ENCODE assay signal across 20 mouse cellular contexts in the genomic region with DNA sequence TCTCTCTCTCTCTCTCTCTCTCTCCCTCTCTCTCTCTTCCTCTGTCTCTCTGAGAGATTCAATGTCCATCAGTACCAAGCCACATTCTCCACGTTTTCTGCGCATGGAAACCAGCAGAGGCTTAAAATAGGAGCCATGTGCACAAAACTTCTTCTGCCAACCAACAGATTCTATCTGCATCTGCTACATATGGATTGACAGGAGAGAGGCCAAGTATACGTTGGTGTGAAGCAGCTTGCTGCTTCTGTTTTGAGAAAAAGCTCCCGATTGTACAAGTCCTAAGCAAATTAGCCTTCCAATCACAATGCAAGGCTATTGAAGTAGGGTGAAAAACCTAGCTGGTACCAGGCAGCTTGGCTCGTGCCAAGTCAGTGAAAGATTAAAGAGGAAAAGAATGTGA.
DNase-seq lines count a peak whose midpoint lies in the region; ATAC-seq and TF ChIP-seq lines count a peak whose summit lies in the region.
"Had no signal": no experiment of that assay in that cellular context is flagged by ENCODE, and none has a peak within 500 bp of the region (broad histone marks: within the 10 kb centered on the region; RNA-seq: fewer than 3 reads in every experiment).

No protein-coding gene starts in this region.

- no peak overlapping the region for H3K27ac ChIP-seq in left cerebral cortex, adult 2 months
- H3K27ac ChIP-seq in embryonic facial prominence, embryonic 10.5 days (replicated peaks) = no peak overlapping the region
- H3K27ac ChIP-seq in intestine, embryonic 16.5 days (ENCODE audit: low read length) = no peak overlapping the region
- H3K27ac ChIP-seq: embryonic facial prominence, embryonic 13.5 days; hindbrain, embryonic 10.5 days; limb, embryonic 13.5 days; liver, embryonic 15.5 days; midbrain, embryonic 10.5 days; neural tube, embryonic 15.5 days had no signal

- no peak for TF ChIP-seq CTCF in left cerebral cortex, adult 2 months (IDR thresholded peaks at IDR 0.05)

- H3K27me3 ChIP-seq in embryonic facial prominence, embryonic 10.5 days (replicated peaks; ENCODE audit: low read depth, poor library complexity, severe bottlenecking) = no peaks in the 10 kb centered on the region
- no peaks in the 10 kb centered on the region for H3K27me3 ChIP-seq in intestine, embryonic 16.5 days (replicated peaks; ENCODE audit: control insufficient read depth, insufficient read depth, low read length)
- H3K27me3 ChIP-seq: embryonic facial prominence, embryonic 13.5 days; heart, embryonic 12.5 days; limb, embryonic 13.5 days; liver, embryonic 15.5 days; neural tube, embryonic 15.5 days had no signal

- 79% methylated on average over 5 of the region's 5 CpGs for WGBS in embryonic facial prominence, embryonic 10.5 days
- WGBS in intestine, embryonic 16.5 days = 84% methylated on average over 5 of the region's 5 CpGs

- peak; percentile 9 for DNase-seq in layer of hippocampus, adult 11-12 months (ENCODE audit: low spot score)
- no peak for DNase-seq in layer of hippocampus, postnatal 25 days (ENCODE audit: extremely low spot score in 1 of 2, low spot score in 1 of 2)
- DNase-seq in frontal cortex, postnatal 36 days (ENCODE audit: low spot score in 2 of 2) = peak; percentile 3 to 61
- peak; percentile 7 to 11 for DNase-seq in left cerebral cortex, adult 2 months (ENCODE audit: extremely low spot score in 1 of 2, low spot score in 2 of 2)
- DNase-seq in right cerebral cortex, postnatal 4 days = peak; percentile 7
- DNase-seq in embryonic facial prominence, embryonic 10.5 days (ENCODE audit: low spot score) = no peak
- DNase-seq in spleen, postnatal 14 days (ENCODE audit: low spot score in 2 of 2) = no peak
- DNase-seq: B cell, adult 2 months; cerebellum, adult 11 months; kidney, postnatal 10 days; lung, postnatal 36 days; retina, postnatal 1 day had no signal

- no peak overlapping the region for H3K9ac ChIP-seq in intestine, embryonic 16.5 days (ENCODE audit: low read depth, low read length)
- H3K9ac ChIP-seq: embryonic facial prominence, embryonic 13.5 days; heart, embryonic 12.5 days; limb, embryonic 13.5 days; liver, embryonic 15.5 days; neural tube, embryonic 15.5 days had no signal

- ATAC-seq in intestine, embryonic 16.5 days = no peak

- H3K9me3 ChIP-seq in embryonic facial prominence, embryonic 10.5 days = no peaks in the 10 kb centered on the region
- H3K9me3 ChIP-seq in intestine, embryonic 16.5 days (ENCODE audit: control insufficient read depth, low read length) = no peaks in the 10 kb centered on the region
- H3K9me3 ChIP-seq: embryonic facial prominence, embryonic 13.5 days; heart, embryonic 12.5 days; hindbrain, embryonic 10.5 days; limb, embryonic 13.5 days; liver, embryonic 15.5 days; midbrain, embryonic 10.5 days; neural tube, embryonic 15.5 days had no signal

- intact Hi-C loops in left cerebral cortex, adult 2 months (cut with DNase I) = no loop called here

- no peak overlapping the region for H3K4me3 ChIP-seq in left cerebral cortex, adult 2 months
- no peak overlapping the region for H3K4me3 ChIP-seq in embryonic facial prominence, embryonic 10.5 days
- H3K4me3 ChIP-seq in intestine, embryonic 16.5 days (ENCODE audit: low read length) = no peak overlapping the region
- H3K4me3 ChIP-seq: embryonic facial prominence, embryonic 13.5 days; heart, embryonic 12.5 days; hindbrain, embryonic 10.5 days; limb, embryonic 13.5 days; liver, embryonic 15.5 days; midbrain, embryonic 10.5 days; neural tube, embryonic 15.5 days had no signal

- no peaks in the 10 kb centered on the region for H3K36me3 ChIP-seq in embryonic facial prominence, embryonic 10.5 days (replicated peaks)
- no peaks in the 10 kb centered on the region for H3K36me3 ChIP-seq in intestine, embryonic 16.5 days (ENCODE audit: control insufficient read depth, insufficient read depth, low read length)
- H3K36me3 ChIP-seq: embryonic facial prominence, embryonic 13.5 days; heart, embryonic 12.5 days; hindbrain, embryonic 10.5 days; limb, embryonic 13.5 days; liver, embryonic 15.5 days; midbrain, embryonic 10.5 days; neural tube, embryonic 15.5 days had no signal

- no peaks in the 10 kb centered on the region for H3K4me1 ChIP-seq in embryonic facial prominence, embryonic 10.5 days
- no peaks in the 10 kb centered on the region for H3K4me1 ChIP-seq in intestine, embryonic 16.5 days (ENCODE audit: control insufficient read depth, insufficient read depth, low read length)
- H3K4me1 ChIP-seq: embryonic facial prominence, embryonic 13.5 days; heart, embryonic 12.5 days; hindbrain, embryonic 10.5 days; limb, embryonic 13.5 days; liver, embryonic 15.5 days; midbrain, embryonic 10.5 days; neural tube, embryonic 15.5 days had no signal

- no peak overlapping the region for H3K4me2 ChIP-seq in intestine, embryonic 16.5 days (ENCODE audit: low read depth, low read length)
- H3K4me2 ChIP-seq: embryonic facial prominence, embryonic 13.5 days; heart, embryonic 12.5 days; limb, embryonic 13.5 days; liver, embryonic 15.5 days; neural tube, embryonic 15.5 days had no signal

Comparison
In these comparisons a context has a peak if more than half of its experiments do, and no peak if none do; other contexts are left out.
1. DNase-seq: peak in layer of hippocampus, adult 11-12 months (single experiment), frontal cortex, postnatal 36 days (2 of 2), left cerebral cortex, adult 2 months (2 of 2) and right cerebral cortex, postnatal 4 days (single experiment); none in layer of hippocampus, postnatal 25 days (0 of 2), embryonic facial prominence, embryonic 10.5 days (single experiment) and spleen, postnatal 14 days (0 of 2).